12 mouse cellular contexts compared by ENCODE assay signal in genomic region chr1:165943270-165943669, GRCm38 (mm10).
"Had no signal": no experiment of that assay in that cellular context is flagged by ENCODE, and none has a peak within 500 bp of the region (broad histone marks: within the 10 kb centered on the region; RNA-seq: fewer than 3 reads in every experiment).

No protein-coding gene starts in this region.

- H3K4me1 ChIP-seq: liver, embryonic 13.5 days had no signal

- H3K9me3 ChIP-seq: liver, embryonic 13.5 days had no signal

- H3K27ac ChIP-seq: kidney, postnatal 0 days; left cerebral cortex, adult 2 months; liver, embryonic 13.5 days; stomach, postnatal 0 days had no signal

- H3K9ac ChIP-seq: liver, embryonic 13.5 days had no signal

- DNase-seq: kidney, postnatal 25 days; layer of hippocampus, postnatal 36 days; liver, embryonic 13.5 days; lung, adult 2 months; lung, postnatal 14 days; lung, postnatal 4 days; midbrain, embryonic 14.5 days; thymus, postnatal 25 days had no signal

- H3K36me3 ChIP-seq: liver, embryonic 13.5 days had no signal

- H3K4me2 ChIP-seq: liver, embryonic 13.5 days; midbrain, embryonic 11.5 days had no signal

- H3K27me3 ChIP-seq: liver, embryonic 13.5 days had no signal

- H3K4me3 ChIP-seq: left cerebral cortex, adult 2 months; liver, embryonic 13.5 days had no signal
